Mouse (Mus musculus): ENCODE results near the gene Klf16. TPM values are rescaled to one million over a fixed set of nuclear protein-coding genes. Genes with fewer than 3 reads are reported as not detected.
"Not testable (repeated sequence)": the region's sequence is repeated elsewhere in the genome, so short reads cannot be mapped to it uniquely, and the experiment has no call there.

The Klf16 gene
- polyA plus RNA-seq, 1 experiment, result 4.1 TPM

DNA sequence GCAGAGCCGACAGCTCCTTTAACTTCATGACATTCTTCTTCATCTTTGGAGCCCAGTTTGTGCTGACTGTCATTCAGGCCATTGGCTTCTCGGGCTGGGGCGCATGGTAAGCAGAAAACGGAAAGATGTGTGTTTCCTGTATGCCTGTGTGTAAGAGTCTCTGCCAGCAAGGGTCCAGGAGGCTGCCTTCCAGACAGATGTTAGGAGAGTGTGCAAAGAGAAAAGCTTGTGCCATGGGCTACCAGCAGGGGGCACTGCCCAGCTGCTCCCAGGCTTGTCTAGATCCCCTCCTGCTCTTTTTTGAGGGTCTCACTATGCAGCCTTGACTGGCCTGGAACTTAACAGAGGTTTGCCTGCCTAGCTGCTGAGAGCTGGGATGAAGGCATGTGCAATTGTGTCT, 33.9 kb upstream of the Klf16 start:
- H3K4me3 ChIP-seq (ENCODE audit: insufficient read depth, low read depth, low read length), result no peak overlapping the region
- no peak overlapping the region for H3K27ac ChIP-seq (replicated peaks; ENCODE audit: low read depth, low read length)
- H3K4me1 ChIP-seq (ENCODE audit: control insufficient read depth, insufficient read depth, insufficient read length, low read length), result no peaks in the 10 kb centered on the region

DNA sequence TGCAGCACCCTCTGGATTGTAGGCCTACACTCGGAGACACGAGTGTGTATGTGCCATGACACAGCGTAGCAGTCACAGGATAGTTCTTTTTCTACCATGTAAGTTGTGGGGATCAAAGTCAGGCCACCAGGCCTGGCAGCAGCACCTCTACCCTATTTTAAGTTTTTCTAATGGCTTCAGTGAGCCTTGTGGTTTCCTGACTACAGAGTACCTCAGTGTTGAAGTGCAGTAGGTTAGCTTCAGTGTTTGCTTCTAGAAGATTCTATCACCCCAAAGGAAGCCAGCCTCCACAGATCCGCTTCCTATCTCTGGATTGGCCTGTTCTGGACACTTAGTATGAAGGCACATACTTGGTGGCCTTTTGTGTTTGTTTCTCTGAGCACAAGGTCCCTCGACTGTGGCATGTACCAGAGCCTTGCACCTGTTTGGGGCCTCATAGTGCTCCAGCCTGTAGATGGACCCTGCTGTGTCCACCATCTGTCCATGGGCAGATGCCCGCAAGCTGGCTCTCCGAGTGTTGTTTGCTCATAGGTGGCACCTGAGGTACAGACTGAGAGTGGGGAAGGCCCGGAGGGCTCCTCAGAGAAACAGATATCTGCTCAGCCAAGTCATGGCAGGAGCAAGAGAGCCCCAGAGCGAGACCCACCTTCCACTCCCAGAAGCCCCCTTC, 33.1 kb upstream of the Klf16 start:
- no peaks in the 10 kb centered on the region for H3K4me1 ChIP-seq (ENCODE audit: control insufficient read depth, insufficient read depth, insufficient read length, low read length)
- no peak overlapping the region for H3K27ac ChIP-seq (replicated peaks; ENCODE audit: low read depth, low read length)

DNA sequence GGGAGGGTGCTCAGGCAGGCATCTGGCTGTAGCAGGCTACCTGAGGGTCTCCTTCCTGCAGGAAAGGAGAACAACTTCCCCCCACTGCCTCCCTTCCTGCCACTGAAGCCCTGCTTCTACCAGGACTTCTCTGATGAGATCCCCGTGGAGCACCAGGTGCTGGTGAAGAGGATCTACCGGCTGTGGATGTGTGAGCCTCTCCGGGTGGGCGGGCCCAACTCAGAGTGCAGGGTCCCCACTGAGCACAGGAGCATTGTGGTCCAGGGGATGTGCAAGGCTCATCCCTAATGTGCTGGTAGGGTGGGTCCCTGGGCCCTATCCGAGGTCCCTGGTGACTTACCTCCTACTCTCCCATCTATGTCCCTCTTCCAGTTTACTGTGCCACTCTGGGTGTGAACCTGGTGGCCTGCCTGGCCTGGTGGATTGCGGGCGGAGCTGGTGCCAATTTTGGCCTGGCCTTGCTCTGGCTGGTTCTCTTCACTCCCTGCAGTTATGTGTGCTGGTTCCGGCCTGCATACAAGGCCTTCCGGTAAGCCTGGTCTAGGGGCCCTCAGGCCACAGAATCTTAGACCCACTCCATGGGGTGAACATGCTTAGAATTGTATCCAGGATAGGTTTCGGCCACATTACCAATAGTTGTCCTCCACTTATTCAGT, 32.3 kb upstream of the Klf16 start:
- no peak overlapping the region for H3K4me3 ChIP-seq (ENCODE audit: insufficient read depth, low read depth, low read length)
- H3K4me1 ChIP-seq (ENCODE audit: control insufficient read depth, insufficient read depth, insufficient read length, low read length), result no peaks in the 10 kb centered on the region
- H3K27ac ChIP-seq (replicated peaks; ENCODE audit: low read depth, low read length), result no peak overlapping the region

More for the DNA sequence above, 33.1 kb upstream of the Klf16 start:
- no peak overlapping the region for H3K4me3 ChIP-seq (ENCODE audit: insufficient read depth, low read depth, low read length)

DNA sequence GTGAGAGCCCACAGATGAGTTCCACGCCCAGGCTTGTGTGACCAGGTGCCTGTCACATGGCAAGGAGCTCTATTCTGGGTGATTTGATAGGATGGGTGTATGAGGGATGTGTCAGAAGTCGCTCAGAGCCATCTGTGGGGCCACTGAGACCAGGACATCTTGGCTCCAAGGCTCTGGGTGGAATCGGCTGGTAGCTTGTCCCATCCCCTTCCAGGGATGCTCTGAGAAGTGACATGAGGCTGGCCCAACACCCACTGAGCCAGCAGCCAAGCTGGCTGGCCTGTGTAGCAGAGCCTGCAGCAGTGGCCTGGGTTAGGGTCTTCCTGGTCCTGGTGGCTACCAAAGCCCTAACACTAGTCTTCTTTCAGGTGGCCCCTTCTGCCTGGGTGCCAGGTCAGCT, 31.3 kb upstream of the Klf16 start:
- Histone ChIP-seq H3K4me3 (ENCODE audit: insufficient read depth, low read depth, low read length) (no peak overlapping the region), H3K27ac (replicated peaks; ENCODE audit: low read depth, low read length) (no peak overlapping the region), H3K4me1 (ENCODE audit: control insufficient read depth, insufficient read depth, insufficient read length, low read length) (peaks cover 6% of the 10 kb centered on the region)

DNA sequence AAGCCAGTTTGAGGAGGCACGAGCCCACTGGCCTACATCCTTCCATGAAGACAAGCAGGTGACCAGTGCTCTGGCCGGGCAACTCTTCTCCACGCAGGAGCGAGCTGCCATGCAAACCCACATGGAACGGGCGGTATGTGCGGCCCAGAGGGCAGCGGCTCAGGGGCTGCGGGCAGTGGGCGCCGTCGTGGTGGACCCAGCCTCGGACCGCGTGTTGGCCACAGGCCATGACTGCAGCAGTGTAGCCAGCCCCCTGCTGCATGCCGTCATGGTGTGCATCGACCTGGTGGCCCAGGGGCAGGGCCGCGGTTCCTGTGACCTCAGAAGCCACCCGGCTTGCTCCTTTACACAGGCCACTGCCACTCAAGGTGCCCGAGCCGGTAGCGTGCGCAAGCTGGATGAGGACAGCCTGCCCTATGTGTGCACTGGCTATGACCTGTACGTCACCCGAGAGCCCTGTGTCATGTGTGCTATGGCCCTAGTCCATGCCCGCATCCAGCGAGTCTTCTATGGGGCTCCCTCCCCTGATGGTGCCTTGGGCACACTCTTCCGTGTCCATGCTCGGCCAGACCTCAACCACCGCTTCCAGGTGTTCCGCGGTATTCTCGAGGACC, 29.7 kb upstream of the Klf16 start:
- Histone ChIP-seq H3K4me3 (ENCODE audit: insufficient read depth, low read depth, low read length) (no peak overlapping the region), H3K4me1 (ENCODE audit: control insufficient read depth, insufficient read depth, insufficient read length, low read length) (peaks cover 6% of the 10 kb centered on the region), H3K27ac (replicated peaks; ENCODE audit: low read depth, low read length) (no peak overlapping the region)

DNA sequence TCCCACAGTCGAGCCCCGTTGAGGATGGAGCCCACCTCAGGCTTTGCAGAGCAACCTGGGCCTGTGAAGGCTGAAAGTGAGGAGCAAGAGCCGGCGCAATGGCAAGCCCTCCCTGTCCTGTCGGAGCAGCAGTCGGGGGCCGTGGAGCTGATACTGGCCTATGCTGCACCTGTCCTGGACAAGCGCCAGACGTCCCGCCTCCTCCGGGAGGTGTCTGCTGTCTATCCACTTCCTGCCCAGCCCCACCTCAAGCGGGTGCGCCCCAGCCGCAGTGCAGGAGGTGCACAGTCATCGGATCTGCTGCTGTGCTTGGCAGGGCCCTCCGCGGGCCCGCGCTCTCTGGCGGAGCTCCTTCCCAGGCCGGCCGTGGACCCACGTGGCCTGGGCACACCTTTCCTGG, 29.2 kb upstream of the Klf16 start:
- no peak overlapping the region for H3K27ac ChIP-seq (replicated peaks; ENCODE audit: low read depth, low read length)
- H3K4me1 ChIP-seq (ENCODE audit: control insufficient read depth, insufficient read depth, insufficient read length, low read length), result peaks cover 6% of the 10 kb centered on the region
- H3K4me3 ChIP-seq (ENCODE audit: insufficient read depth, low read depth, low read length), result no peak overlapping the region

DNA sequence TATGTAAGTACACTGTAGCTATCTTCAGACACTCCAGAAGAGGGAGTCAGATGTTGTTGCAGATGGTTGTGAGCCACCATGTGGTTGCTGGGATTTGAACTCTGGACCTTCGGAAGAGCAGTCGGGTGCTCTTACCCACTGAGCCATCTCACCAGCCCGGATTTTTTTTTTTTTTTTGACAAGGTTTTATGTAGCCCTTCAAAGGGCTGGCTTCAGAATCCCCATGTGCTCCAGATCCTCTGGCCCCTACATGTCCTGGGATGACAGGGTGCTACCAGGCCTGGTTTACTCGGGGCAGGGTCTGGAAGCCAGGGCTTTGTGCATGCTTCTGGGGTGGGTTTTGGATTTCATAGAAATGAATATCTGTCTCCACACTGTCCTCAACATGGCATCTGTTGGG, 28.6 kb upstream of the Klf16 start, which contains the start of gene Gm49322:
Gene Gm49322 (plus strand): TSS at position 301 of the 400 bp plus-strand sequence.
- not testable (repeated sequence) for H3K4me3 ChIP-seq (ENCODE audit: insufficient read depth, low read depth, low read length); H3K4me1 ChIP-seq (ENCODE audit: control insufficient read depth, insufficient read depth, insufficient read length, low read length); H3K27ac ChIP-seq (replicated peaks; ENCODE audit: low read depth, low read length)

DNA sequence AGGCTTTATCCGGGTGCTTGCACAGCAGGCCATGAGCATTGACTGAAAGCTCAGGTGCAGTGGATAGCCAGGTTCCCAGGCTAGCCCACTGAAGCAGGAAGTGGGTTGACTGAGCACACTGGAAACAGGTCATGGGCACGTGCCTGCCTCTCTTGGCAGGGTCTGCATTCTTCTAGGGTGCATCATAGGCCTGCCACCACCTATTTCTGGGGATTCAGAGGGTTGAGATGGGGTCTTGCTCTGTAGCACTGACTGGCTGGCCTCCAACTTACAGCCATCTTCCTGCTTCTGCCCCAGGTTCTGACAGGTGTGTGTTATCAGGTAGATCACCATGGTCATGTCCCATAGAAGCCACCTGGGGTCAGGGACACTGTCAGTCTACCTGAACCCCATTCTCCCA, 27.9 kb upstream of the Klf16 start:
- no peak overlapping the region for H3K27ac ChIP-seq (replicated peaks; ENCODE audit: low read depth, low read length)
- H3K4me1 ChIP-seq (ENCODE audit: control insufficient read depth, insufficient read depth, insufficient read length, low read length), result peaks cover 6% of the 10 kb centered on the region
- H3K4me3 ChIP-seq (ENCODE audit: insufficient read depth, low read depth, low read length), result no peak overlapping the region

DNA sequence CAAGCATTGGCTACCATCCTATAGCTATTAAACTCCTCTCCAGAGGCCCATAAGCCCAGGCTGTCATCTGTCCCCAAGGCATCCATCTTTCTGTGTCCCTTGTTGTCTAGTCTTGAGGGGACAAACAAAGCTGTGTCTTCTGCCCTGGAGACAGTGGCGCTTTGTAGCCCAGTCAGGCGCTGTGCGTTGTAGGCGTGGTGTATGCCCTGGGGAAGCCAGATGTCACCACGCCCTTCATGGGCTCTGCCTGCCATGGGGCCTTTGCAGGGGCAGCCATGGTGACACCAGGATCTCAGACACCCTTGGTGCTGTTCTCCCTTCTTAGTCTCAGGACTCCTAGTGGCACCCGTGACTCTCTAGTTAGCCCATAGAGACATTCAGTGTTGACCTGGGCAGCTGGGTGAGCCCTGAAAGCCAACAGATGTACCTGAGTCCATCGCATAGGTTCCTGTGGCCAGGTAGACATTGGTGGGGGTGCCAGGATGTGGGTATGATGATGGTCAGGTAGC, 26.9 kb upstream of the Klf16 start:
- H3K4me1 ChIP-seq (ENCODE audit: control insufficient read depth, insufficient read depth, insufficient read length, low read length), result peaks cover 6% of the 10 kb centered on the region
- H3K27ac ChIP-seq (replicated peaks; ENCODE audit: low read depth, low read length), result 0 out of 2 replicates have a peak overlapping the region, but pooled peaks have one; percentile 65
- H3K4me3 ChIP-seq (ENCODE audit: insufficient read depth, low read depth, low read length), result no peak overlapping the region

DNA sequence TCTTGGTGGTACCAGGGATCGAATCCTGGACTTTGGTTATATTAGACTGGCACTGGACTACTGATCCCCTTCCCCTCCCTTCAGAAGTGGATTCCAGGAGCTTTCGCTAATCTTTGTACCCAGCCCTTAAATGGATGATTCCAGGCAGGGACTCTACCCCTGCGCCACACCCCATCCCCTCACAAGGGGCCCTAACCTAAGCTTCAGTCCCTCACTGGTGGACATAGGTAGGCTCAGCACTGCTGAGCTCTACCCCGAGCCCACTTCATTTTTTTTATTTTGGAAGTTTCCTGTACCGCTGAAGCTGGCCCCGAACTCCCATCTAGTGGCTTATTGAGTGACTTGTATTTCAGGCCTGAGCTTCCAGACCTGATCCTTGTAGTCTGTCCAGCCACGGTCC, 26.2 kb upstream of the Klf16 start:
- H3K27ac ChIP-seq (replicated peaks; ENCODE audit: low read depth, low read length), result peak overlapping the region; percentile 65
- peak overlapping the region; percentile 92 for H3K4me3 ChIP-seq (ENCODE audit: insufficient read depth, low read depth, low read length)
- H3K4me1 ChIP-seq (ENCODE audit: control insufficient read depth, insufficient read depth, insufficient read length, low read length), result peaks cover 6% of the 10 kb centered on the region

DNA sequence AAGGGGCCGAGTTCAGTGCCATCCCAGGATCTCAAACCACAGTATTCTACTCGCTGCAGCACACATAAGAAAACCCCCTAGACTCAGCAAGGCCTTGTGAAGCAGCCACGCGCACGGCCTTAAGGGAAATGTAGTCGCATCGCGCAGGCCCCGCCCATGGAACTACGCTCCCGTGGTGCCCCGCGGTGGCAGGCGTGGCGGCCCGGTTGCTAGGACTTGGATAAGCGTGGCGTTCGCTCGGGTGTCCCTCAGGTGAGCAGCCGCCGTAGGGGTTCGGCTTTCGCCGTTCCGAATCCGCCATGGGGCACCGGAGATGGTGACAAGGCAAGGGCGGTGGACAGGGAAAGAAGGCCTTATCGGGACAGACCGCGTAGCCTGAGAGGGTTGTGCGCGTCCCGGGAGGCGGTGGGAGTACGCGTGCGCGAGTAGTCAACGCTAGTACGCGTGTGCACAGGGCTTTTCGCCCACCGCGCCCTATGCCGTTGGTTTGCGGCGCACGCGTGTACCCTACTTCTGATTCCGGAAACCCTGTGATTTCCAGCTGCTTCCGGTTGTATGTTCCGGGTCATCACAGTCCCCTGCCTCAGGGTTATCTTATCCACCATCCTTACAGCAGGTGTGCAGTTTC, 25.7 kb upstream of the Klf16 start, which contains the start of the genes Scamp4 and Adat3:
Gene Scamp4 (plus strand): TSS at position 175 of the 628 bp plus-strand sequence.
Gene Adat3 (plus strand): TSS at position 183 of the 628 bp plus-strand sequence.
- Histone ChIP-seq H3K4me3 (ENCODE audit: insufficient read depth, low read depth, low read length) (peak within 1 kb of the TSS; percentile 92), H3K4me1 (ENCODE audit: control insufficient read depth, insufficient read depth, insufficient read length, low read length) (peaks cover 6% of the 10 kb centered on the region), H3K27ac (replicated peaks; ENCODE audit: low read depth, low read length) (peak within 1 kb of the TSS; percentile 82)

DNA sequence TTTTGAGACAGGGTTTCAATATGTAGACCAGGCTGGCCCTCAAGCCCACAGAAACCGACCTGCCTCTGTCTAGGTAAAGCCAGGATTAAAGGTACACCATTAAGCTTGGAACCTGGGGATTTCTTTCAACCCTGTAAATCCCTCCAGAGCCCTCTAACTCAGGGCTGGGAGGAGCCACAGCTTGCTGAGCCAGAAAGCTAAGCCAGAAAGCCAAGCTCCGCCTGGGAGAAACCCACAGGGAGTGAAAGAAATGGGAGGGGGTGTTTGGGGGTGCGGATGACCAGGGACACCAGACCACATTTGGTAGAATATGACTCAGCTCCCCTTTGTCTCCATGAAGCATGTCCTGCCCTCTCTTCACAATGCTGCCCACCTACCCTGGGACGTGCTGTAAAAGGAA, 19.2 kb upstream of the Klf16 start:
- H3K4me1 ChIP-seq (ENCODE audit: control insufficient read depth, insufficient read depth, insufficient read length, low read length), result no peaks in the 10 kb centered on the region
- H3K4me3 ChIP-seq (ENCODE audit: insufficient read depth, low read depth, low read length), result no peak overlapping the region
- no peak overlapping the region for H3K27ac ChIP-seq (replicated peaks; ENCODE audit: low read depth, low read length)

DNA sequence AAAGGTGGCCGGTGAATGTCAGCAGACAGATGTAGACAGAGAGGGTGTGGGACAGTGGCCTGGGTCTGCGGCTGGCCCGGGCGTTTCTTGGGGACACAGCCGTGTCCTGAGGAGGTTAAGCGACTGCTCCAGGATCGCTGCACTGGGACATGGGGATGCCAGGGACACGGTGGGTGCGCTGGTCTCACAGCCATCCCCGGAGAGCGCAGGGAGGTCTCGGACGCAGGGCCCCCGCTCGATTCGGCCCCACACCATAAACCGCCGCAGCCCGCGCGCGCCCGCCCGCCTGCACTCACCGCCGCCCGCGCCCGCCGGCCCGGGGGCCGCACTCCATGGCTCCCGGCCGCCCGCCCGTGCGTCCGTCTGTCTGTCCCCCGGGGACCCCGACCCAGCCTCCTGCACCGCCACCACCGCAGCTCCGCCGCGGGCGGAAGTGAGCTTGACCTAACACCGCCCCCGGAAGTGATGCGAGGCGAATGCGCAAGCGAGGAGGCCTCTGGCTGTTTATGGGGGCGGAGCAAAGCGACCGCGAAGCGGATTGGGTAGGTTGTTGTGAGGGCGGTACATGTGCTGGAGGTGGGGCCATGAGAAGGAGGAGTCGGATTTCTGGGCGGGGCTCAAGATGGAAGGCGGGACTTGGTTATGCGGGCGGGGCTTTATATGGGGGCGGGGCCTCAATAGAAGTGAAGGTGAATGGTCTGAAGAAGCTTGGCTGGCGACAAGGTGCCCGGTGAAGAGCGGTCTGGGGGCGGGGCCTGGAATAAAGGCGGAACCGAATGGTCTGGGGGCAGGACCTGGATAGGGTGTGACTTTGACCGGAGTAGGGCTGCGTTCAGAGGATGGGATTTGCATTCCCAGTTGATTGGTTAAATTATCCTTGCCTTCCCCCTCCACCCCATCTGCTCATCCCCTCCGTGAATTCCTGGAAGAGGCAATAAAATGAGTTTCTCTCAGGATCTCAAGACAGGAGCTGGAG, 13.0 kb upstream of the Klf16 start, which contains the start of gene Abhd17a:
Gene Abhd17a (minus strand): TSS at position 463 of the 976 bp plus-strand sequence.
- peak within 1 kb of the TSS; percentile 70 for H3K27ac ChIP-seq (replicated peaks; ENCODE audit: low read depth, low read length)

More for the DNA sequence above, 13.0 kb upstream of the Klf16 start, which contains the start of gene Abhd17a:
- Histone ChIP-seq H3K4me1 (ENCODE audit: control insufficient read depth, insufficient read depth, insufficient read length, low read length) (peaks cover 17% of the 10 kb centered on the region), H3K4me3 (ENCODE audit: insufficient read depth, low read depth, low read length) (peak within 1 kb of the TSS; percentile 96)
